Mouse (Mus musculus) megakaryocyte, embryonic 14.5 days (primary cell): ENCODE data around the gene Tango2.

ENCODE experiments used
- FLI1 ChIP-seq: IDR thresholded peaks from 2 replicates; pipeline ENCODE4 v1.6.1; 2012; ENCODE audit warnings: low read length, inconsistent platforms, mixed read lengths
- GATA1 ChIP-seq: IDR thresholded peaks from 3 replicates; pipeline ENCODE4 v1.6.1; 2012; ENCODE audit warnings: mixed read lengths, low read length, inconsistent platforms, borderline replicate concordance

DNA sequence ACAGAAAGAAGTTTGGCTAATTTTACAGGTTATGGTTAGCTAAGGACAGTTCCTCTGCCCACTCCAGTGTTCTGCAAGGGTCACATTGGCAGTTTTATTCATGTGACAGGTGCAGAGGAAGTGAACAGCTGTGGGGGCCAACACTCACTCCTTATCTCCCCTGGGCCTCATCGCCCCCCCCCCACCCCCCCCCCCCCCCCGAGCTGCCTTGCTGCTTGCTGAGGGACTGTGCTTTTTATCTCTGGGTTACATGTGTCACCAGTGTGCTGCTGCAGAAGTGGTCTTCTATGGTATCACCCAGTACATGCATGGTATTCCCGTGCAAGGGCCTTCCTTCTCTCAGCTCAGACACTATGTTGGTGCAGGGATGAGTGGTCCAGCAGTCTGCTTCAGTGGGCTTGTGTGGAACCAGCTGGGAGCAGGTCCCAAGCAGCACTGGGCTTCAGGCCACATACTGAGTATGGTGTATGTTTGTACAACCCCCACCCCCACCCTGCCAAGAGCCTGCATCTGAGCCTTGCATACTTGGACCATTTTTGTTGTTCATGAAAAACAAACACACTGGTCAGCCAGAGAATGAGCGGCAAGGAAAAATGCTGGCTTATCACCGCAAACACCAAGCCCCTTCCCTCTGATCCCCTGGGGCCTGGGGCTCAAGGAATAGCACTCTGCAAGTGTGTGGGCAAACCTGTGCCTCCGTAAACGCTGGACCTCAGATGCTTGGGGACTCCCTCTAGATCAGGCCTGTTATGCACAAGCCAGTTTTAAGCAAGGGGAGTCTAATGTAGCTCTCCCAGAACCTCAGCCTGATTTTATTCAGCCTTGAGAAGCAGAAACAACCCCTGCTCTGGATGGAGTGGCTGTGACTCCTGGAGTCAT, 40.0 kb upstream of the Tango2 start:
- TF ChIP-seq GATA1, result no peak
- no peak for TF ChIP-seq FLI1
